Mouse (Mus musculus) megakaryocyte-erythroid progenitor cell, adult 5-6 weeks (primary cell): ENCODE measurements around the gene Rhot2. TPM values are rescaled to one million over a fixed set of nuclear protein-coding genes. Genes with fewer than 3 reads are reported as not detected.
A peak's percentile ranks its signal among the peaks of the same experiment; 100 is the strongest.
"Not testable (repeated sequence)": the region's sequence is repeated elsewhere in the genome, so short reads cannot be mapped to it uniquely, and the experiment has no call there.

Experiments
- ATAC-seq: replicated peaks from 2 replicates; pipeline ENCODE4 v1.8.0; 2016; ENCODE audit warnings: mild to moderate bottlenecking, inconsistent platforms; ENCODE audit not compliant: severe bottlenecking, poor library complexity, low FRiP score, low TSS enrichment
- total RNA-seq, 2 experiments: library from RNA; stranded (forward) in 1 of 2; stranded (reverse) in 1 of 2; fragments of 200-1000, 215-1000 nt in 1 of 2; fragments of >200 nt in 1 of 2; fragmentation: Nextera tagmentation in 1 of 2; gene quantifications; 2 replicates each; pipeline ENCODE4 v1.2.3; 2014 to 2017

The Rhot2 gene
- total RNA-seq, 2 experiments from 2014 or later = 27.4 to 54.8 TPM

- ATAC-seq = peak; percentile 79
Observed at GRCm38 (mm10) chr17:25875171-25876136, 30.8 kb upstream of the Rhot2 start.

- peak; percentile 69 for ATAC-seq
Observed at GRCm38 (mm10) chr17:25874721-25875170, 30.1 kb upstream of the Rhot2 start, which contains the start of gene Mettl26. Gene Mettl26 (plus strand): TSS chr17:25875074.

- no peak for ATAC-seq
Observed at GRCm38 (mm10) chr17:25874148-25874720, 29.6 kb upstream of the Rhot2 start.

- no peak for ATAC-seq
Observed at GRCm38 (mm10) chr17:25873405-25874147, 28.9 kb upstream of the Rhot2 start.

- ATAC-seq = no peak
Observed at GRCm38 (mm10) chr17:25872676-25873075, 28.0 kb upstream of the Rhot2 start.

- not testable (repeated sequence) for ATAC-seq
Observed at GRCm38 (mm10) chr17:25871566-25871965, 26.9 kb upstream of the Rhot2 start.

GRCm38 (mm10) chr17:25869954-25870353 is 25.3 kb upstream of the Rhot2 start:
- ATAC-seq = no peak

GRCm38 (mm10) chr17:25869498-25869897 is 24.8 kb upstream of the Rhot2 start:
- ATAC-seq = no peak

GRCm38 (mm10) chr17:25868601-25869191 is 24.0 kb upstream of the Rhot2 start, which contains the start of gene Mcrip2:
Gene Mcrip2 (minus strand): TSS chr17:25868764.
- peak; percentile 77 for ATAC-seq

- ATAC-seq = no peak; the same call in 1 of the 2 replicates
Observed at GRCm38 (mm10) chr17:25867836-25868600, 23.4 kb upstream of the Rhot2 start.

GRCm38 (mm10) chr17:25867509-25867835 is 22.8 kb upstream of the Rhot2 start:
- ATAC-seq = peak; percentile 42; the same call in 1 of the 2 replicates

GRCm38 (mm10) chr17:25866172-25866571 is 21.5 kb upstream of the Rhot2 start:
- ATAC-seq = no peak

GRCm38 (mm10) chr17:25865288-25865687 is 20.6 kb upstream of the Rhot2 start:
- ATAC-seq = no peak

- no peak for ATAC-seq
Observed at GRCm38 (mm10) chr17:25864311-25864710, 19.7 kb upstream of the Rhot2 start.

GRCm38 (mm10) chr17:25863681-25864080 is 19.0 kb upstream of the Rhot2 start:
- no peak for ATAC-seq

- ATAC-seq = no peak
Observed at GRCm38 (mm10) chr17:25861704-25862612, 17.3 kb upstream of the Rhot2 start.

GRCm38 (mm10) chr17:25860832-25861703 is 16.4 kb upstream of the Rhot2 start, which contains the start of gene Wdr90:
Gene Wdr90 (minus strand): TSS chr17:25861501.
- peak; percentile 93 for ATAC-seq
